Mouse (Mus musculus) left cerebral cortex, postnatal 25 days (tissue): ENCODE measurements around the gene Galnt5. TPM values are rescaled to one million over a fixed set of nuclear protein-coding genes. Genes with fewer than 3 reads are reported as not detected.

Source experiments
- total RNA-seq, 2 experiments: library from RNA; stranded (reverse); gene quantifications; 2 replicates each; pipeline ENCODE4 v1.2.3; 2021

Galnt5 gene
- total RNA-seq, 2 experiments from 2014 or later, result not detected

Other genes starting within 250 kb of the Galnt5 start
- gene Ermn, start 55.0 kb downstream of the Galnt5 start, total RNA-seq, result 10 to 100 TPM; 14.9 to 17.6 TPM
- under 1 TPM in 1 of 2 experiments, not detected in 1; 0.07 TPM for gene Cytip, start 197.6 kb downstream of the Galnt5 start, total RNA-seq